Mouse (Mus musculus) erythroblast, embryonic 14.5 days (primary cell): Measurements from ENCODE around the gene Mag. TPM values are rescaled to one million over a fixed set of nuclear protein-coding genes. Genes with fewer than 3 reads are reported as not detected.
"Not testable (repeated sequence)": the region's sequence is repeated elsewhere in the genome, so short reads cannot be mapped to it uniquely, and the experiment has no call there.

Experiments used
- H3K27me3 ChIP-seq: 2 replicates; pipeline ENCODE4 v1.6.1; 2012; ENCODE audit warnings: inconsistent platforms; ENCODE audit not compliant: control insufficient read depth
- H3K36me3 ChIP-seq: 2 replicates; pipeline ENCODE4 v1.6.1; 2012; ENCODE audit warnings: mild to moderate bottlenecking, inconsistent platforms; ENCODE audit not compliant: control insufficient read depth
- H3K4me1 ChIP-seq: 2 replicates; pipeline ENCODE4 v1.6.1; 2012; ENCODE audit warnings: inconsistent platforms; ENCODE audit not compliant: control insufficient read depth
- H3K4me3 ChIP-seq: replicated peaks from 2 replicates; pipeline ENCODE3; 2012; ENCODE audit warnings: moderate library complexity, mild to moderate bottlenecking, inconsistent platforms
- H3K9me3 ChIP-seq: 2 replicates; pipeline ENCODE4 v1.6.1; 2012; ENCODE audit warnings: low read length, inconsistent platforms, mixed read lengths; ENCODE audit not compliant: control insufficient read depth
- GATA1 ChIP-seq: IDR thresholded peaks from 2 replicates; pipeline ENCODE4 v1.6.1; 2012; ENCODE audit warnings: low read length, inconsistent platforms, mixed read lengths
- TAL1 ChIP-seq: IDR thresholded peaks from 3 replicates; pipeline ENCODE4 v1.6.1; 2012; ENCODE audit warnings: low read length, inconsistent platforms, mixed read lengths
- polyA plus RNA-seq: library from polyadenylated mRNA; stranded (reverse); fragments of >175 nt; gene quantifications from 2 replicates; pipeline ENCODE4 v1.2.3, GENCODE M21; 2012

The Mag gene
- polyA plus RNA-seq, 1 experiment: not detected

- H3K27me3 ChIP-seq: no peaks in the 10 kb centered on the region
- no peaks in the 10 kb centered on the region for H3K9me3 ChIP-seq
- H3K4me3 ChIP-seq: peak overlapping the region; percentile 97
- TF ChIP-seq GATA1: no peak
- TF ChIP-seq TAL1: no peak
- peaks cover 38% of the 10 kb centered on the region for H3K4me1 ChIP-seq
- H3K36me3 ChIP-seq: peaks cover 53% of the 10 kb centered on the region
Measured at GRCm38 (mm10) chr7:30956357-30956751, 41.7 kb upstream of the Mag start.

DNA sequence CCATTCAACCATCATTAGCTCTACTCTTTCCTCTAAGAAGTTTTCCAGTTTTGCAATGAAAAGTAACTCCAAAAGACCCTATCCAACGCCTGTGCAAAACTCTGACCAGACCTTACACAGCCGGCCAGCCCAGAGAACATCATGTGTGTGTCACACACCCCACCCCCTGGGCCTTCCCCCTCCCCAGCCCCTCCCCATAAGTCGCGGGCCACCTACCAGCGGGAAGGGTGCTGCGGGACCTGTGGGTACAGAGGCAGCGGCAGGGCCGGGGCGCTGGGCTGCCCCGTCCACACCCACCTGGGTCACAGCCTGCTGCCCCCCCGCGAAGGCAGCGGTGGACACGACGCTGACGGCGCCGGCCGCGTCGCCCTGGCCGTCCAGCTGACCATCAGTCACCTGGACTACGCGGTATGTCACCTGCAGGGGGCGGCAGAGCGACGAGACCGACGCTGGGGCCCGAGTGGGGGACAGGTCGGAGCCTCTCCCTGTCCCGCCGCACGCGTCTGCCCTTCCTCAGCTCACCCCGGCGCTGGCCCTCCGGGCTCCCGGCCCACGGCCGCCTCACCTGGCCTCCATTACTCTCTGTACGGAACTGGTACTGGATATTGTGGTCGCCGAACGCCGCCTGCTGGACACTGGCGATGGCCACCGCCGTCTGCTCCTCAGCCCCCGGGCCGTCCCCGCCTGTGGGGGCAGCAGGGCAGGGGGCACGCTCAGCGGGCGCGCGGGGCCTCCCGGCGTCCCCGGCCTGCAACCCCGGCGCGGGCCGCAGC is 41.1 kb upstream of the Mag start:
- H3K9me3 ChIP-seq: no peaks in the 10 kb centered on the region
- peak overlapping the region; percentile 97 for H3K4me3 ChIP-seq
- H3K4me1 ChIP-seq: peaks cover 38% of the 10 kb centered on the region
- H3K36me3 ChIP-seq: peaks cover 59% of the 10 kb centered on the region
- TF ChIP-seq TAL1 (no peak), GATA1 (no peak)
- no peaks in the 10 kb centered on the region for H3K27me3 ChIP-seq

DNA sequence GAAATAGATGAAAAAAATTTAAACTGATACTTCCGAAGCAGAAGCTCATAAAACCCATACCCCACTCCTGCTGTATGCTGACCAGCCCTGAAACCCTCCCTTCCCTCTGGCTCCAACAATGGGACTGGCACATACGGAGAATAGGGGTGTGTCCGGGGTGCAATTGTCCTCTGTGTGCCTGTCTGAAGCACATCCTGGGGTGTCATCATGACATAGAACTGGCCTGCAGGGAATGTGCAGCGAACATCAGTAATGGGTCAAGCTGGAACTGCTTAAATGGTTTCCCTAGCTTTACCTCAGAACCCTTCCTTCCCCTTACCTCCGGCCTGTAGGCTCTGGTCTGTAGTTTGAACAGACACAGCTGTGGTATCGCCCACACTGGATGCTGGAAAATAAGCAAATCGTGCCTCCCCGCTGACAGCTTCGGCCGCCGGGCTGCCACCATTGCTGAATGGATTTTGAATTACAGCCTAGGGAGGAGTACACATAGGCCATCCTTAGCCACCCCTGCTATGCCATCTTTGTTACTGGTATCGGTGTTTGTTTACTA is 40.4 kb upstream of the Mag start:
- no peaks in the 10 kb centered on the region for H3K27me3 ChIP-seq
- peaks cover 66% of the 10 kb centered on the region for H3K36me3 ChIP-seq
- TF ChIP-seq TAL1 (no peak), GATA1 (no peak)
- H3K9me3 ChIP-seq: no peaks in the 10 kb centered on the region
- peaks cover 37% of the 10 kb centered on the region for H3K4me1 ChIP-seq
- H3K4me3 ChIP-seq: peak overlapping the region; percentile 97

GRCm38 (mm10) chr7:30954036-30954435 is 39.4 kb upstream of the Mag start:
- TF ChIP-seq GATA1: no peak
- no peak for TF ChIP-seq TAL1
- Histone ChIP-seq H3K4me1 (peaks cover 35% of the 10 kb centered on the region), H3K4me3 (no peak overlapping the region), H3K27me3 (no peaks in the 10 kb centered on the region), H3K36me3 (peaks cover 73% of the 10 kb centered on the region), H3K9me3 (no peaks in the 10 kb centered on the region)

GRCm38 (mm10) chr7:30953459-30953858 is 38.8 kb upstream of the Mag start:
- TF ChIP-seq GATA1 (no peak), TAL1 (no peak)
- Histone ChIP-seq H3K9me3 (no peaks in the 10 kb centered on the region), H3K4me1 (peaks cover 30% of the 10 kb centered on the region), H3K36me3 (peaks cover 71% of the 10 kb centered on the region), H3K27me3 (no peaks in the 10 kb centered on the region), H3K4me3 (no peak overlapping the region)

- Histone ChIP-seq H3K4me3 (no peak overlapping the region), H3K4me1 (peaks cover 22% of the 10 kb centered on the region), H3K27me3 (no peaks in the 10 kb centered on the region), H3K9me3 (no peaks in the 10 kb centered on the region), H3K36me3 (peaks cover 71% of the 10 kb centered on the region)
- TF ChIP-seq TAL1 (no peak), GATA1 (no peak)
Measured at GRCm38 (mm10) chr7:30952441-30953265, 38.0 kb upstream of the Mag start.

- not testable (repeated sequence) for H3K4me1 ChIP-seq, H3K27me3 ChIP-seq, H3K9me3 ChIP-seq, H3K4me3 ChIP-seq
- peaks cover 85% of the 10 kb centered on the region for H3K36me3 ChIP-seq
Measured at GRCm38 (mm10) chr7:30949902-30950301, 35.2 kb upstream of the Mag start.

- no peaks in the 10 kb centered on the region for H3K4me1 ChIP-seq
- H3K9me3 ChIP-seq: no peaks in the 10 kb centered on the region
- peaks cover 45% of the 10 kb centered on the region for H3K36me3 ChIP-seq
- H3K27me3 ChIP-seq: no peaks in the 10 kb centered on the region
- H3K4me3 ChIP-seq: no peak overlapping the region
- TF ChIP-seq GATA1 (no peak), TAL1 (no peak)
Measured at GRCm38 (mm10) chr7:30945876-30946275, 31.2 kb upstream of the Mag start.

DNA sequence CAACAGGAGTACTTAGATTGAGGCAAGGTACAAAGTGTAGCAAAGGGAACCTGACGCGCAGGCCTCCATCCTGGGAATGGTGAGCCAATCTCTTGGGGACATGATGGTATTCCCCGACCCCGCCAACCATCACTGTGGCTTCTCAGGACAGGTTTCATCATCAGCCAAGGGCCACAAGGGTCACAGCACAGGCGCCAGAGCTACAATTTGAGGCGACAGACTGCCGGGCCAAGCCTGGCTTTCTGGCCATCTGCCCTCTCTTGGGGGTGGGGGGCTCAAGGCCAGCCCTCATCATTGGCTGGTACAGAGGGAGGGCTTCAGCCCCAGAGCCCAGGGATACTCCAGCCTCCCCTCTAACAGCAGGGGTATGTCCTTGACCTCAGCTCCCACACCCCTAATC is 30.8 kb upstream of the Mag start:
- H3K27me3 ChIP-seq, H3K9me3 ChIP-seq, H3K4me3 ChIP-seq, H3K4me1 ChIP-seq: not testable (repeated sequence)
- peaks cover 41% of the 10 kb centered on the region for H3K36me3 ChIP-seq

DNA sequence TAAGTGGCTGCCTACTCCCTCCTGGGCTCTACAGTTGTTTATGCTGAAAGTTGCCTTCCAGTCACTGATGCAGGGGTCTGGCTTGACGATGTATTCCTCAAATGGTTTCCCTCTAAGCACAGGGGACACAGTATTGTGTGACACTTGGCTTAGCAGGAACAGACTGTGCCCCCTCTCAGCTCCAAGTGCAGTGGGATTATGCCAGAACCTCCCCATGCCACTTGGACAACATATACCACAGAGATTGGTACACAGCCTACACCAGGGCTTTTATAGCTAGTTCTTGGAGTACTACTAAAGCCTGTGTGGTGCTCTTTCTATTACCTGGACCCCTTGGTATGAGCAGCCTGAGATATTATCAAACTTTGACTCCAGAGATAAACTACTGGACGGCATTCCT is 30.0 kb upstream of the Mag start:
- H3K27me3 ChIP-seq, H3K9me3 ChIP-seq, H3K4me1 ChIP-seq, H3K4me3 ChIP-seq: not testable (repeated sequence)
- peaks cover 34% of the 10 kb centered on the region for H3K36me3 ChIP-seq
